Mouse (Mus musculus): Measurements from ENCODE around the gene Rinl.

The Rinl gene

GRCm38 (mm10) chr7:28823932-28824331 is 35.2 kb downstream of the Rinl start:
- no peak for DNase-seq (ENCODE audit: low read depth)

DNA sequence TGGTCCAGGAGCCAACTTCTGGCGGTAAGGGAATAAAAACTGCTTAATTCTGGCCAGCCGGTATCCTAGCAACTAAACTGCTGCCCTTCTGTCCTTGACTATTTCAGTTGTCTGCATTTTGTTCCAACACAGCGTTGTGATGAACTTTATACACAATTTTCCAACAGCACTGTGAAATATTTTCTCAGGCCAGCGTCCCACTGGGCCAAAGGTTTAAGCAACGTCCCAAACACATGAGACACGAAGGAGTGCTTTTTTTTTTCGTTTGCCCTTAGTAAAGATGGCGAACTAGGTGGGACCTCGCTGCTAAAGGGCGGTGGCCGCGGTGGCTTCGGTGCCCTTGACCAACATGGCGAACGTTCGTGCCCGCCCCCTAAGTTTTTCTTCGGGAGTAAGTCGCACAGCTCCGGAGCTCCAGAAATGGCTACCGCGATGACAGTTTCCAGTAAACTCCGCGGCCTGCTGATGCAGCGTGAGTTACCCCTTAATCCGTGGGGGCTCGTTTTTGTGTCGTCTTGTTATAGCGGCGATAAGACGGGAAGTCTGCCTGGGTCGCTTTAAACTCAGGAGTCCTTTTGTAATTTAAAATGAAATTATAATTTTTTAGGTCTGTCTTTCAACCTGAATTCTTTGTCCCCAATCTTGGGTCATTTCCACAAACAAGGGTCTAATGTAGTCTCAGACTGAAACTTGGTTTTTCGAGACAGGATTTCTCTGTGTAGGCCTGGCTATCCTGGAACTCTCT is 36.3 kb downstream of the Rinl start, which contains the start of gene Ech1:
TSS of gene Ech1 (plus strand) at position 277 of the 745 bp plus-strand sequence.
- peak; percentile 86 for DNase-seq (ENCODE audit: low read depth)

DNA sequence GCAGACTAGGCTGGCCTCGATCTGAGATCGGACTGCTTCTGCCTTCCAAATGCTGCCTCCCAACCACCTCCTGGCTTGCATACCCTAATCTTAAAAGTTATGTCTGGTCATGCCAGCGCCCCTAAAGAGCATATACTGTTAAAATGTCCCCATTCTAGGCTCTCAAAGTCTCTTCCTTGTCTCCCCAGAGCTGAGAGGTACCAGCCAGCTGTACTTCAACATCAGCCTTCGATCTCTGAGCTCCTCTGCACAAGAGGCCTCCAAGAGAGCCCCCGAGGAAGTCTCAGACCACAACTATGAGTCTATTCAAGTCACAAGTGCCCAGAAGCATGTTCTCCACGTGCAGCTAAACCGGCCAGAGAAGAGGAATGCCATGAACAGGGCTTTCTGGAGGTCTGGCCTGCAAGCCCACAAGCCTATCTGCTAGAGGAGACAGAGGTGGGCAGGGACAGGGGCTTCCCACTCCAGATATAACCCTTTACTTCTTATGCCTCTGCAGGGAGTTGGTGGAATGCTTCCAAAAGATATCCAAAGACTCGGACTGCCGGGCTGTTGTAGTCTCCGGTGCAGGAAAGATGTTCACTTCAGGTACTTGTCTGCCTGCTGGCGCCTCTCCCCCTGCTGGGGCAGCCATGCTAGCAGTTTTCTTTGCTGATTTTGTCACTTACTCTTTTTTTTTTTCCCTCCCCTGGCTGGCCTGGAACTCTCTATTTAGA is 37.1 kb downstream of the Rinl start:
- DNase-seq (ENCODE audit: low read depth) = no peak

GRCm38 (mm10) chr7:28826402-28826772 is 37.6 kb downstream of the Rinl start:
- no peak for DNase-seq (ENCODE audit: low read depth)

DNA sequence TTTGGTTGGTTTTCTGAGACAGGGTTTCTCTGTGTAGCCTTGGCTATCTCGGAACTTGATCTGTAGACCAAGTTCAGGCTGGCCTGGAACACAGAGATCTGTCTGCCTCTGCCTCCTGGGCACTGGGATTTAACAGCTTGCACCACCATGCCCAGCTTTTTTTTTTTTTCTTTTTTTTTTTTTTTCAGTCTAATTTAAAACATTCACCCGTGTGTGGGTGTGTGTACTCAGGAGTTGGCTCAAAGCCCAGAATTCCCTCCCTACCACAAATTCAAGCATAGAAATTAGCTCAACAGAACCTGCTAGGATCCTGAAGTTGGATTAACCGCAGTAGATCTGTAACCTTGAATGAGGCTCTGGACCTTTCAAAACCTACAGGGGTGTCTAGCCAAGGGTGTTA is 38.6 kb downstream of the Rinl start:
- no peak for DNase-seq (ENCODE audit: low read depth)

DNA sequence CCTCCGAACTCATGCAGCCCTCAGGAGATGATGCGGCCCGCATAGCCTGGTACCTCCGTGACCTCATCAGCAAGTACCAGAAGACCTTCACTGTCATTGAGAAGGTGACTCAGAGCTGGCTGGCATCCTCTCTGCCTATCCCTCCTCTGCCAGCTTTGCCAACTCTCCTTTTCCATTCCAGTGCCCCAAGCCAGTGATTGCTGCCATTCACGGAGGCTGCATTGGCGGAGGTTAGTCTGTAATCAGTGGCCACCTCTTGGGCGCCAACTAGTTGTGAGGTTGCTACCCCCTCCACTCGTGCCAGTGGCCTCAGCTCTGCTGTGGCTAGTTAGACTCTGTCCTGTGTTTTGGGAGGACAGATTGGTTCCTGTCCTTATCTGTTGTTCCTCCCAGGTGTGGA is 41.1 kb downstream of the Rinl start:
- no peak for DNase-seq (ENCODE audit: low read depth)

DNA sequence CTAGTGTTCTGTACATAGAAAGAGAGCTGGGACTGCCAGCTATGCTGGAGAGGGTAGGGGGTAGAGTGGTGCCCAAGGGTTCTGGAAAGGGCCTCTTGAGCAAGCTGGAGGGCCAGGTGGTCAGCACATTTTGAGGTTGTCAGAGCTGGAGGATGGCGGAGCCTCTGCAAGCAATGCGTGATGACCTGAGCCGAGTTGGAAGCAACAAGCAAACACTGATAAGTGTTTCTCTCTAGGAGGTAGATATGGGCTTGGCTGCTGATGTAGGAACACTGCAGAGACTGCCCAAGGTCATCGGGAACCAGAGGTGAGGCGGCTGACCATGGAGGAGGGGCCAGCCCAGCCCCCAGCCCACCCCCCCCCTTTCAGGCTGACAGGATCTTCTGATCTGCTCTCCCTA is 42.2 kb downstream of the Rinl start:
- no peak for DNase-seq (ENCODE audit: low read depth)

- DNase-seq (ENCODE audit: low read depth) = no peak
These were observed 42.8 kb downstream of the Rinl start for GRCm38 (mm10) chr7:28831411-28832125.

GRCm38 (mm10) chr7:28832137-28832536 is 43.4 kb downstream of the Rinl start:
- no peak for DNase-seq (ENCODE audit: low read depth)

DNA sequence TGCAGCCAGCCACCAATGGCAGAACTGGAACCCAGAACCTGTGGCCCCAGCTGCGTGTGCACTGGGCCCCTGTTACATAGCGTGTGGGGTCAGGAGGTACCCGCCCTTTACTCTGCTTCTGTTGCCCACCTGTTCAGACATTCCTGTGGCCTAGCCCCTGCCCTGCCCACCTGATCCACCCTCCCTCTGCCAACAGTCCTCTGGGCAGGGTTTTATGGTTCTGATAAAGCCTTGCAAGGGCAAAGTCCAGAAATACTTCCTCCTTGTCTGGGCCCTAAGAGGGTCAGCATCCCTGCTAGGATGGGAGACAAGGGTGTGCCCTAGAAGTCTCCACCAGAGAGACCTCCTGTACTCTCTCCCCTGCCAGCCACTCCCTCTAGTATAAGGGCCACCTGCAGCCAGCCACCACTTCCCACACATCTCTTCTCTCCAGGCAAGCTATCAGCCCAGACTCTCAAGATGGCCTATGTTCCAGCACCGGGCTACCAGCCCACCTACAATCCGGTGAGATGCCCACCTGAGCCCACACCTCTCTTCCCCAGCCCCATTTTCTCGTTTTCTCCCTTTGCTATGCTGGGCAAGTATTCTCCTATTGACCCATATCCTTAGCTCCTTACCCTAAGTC is 45.1 kb downstream of the Rinl start, which contains the start of gene Lgals4:
TSS of gene Lgals4 (plus strand) at position 132 of the 625 bp plus-strand sequence.
- DNase-seq (ENCODE audit: low read depth) = no peak

DNA sequence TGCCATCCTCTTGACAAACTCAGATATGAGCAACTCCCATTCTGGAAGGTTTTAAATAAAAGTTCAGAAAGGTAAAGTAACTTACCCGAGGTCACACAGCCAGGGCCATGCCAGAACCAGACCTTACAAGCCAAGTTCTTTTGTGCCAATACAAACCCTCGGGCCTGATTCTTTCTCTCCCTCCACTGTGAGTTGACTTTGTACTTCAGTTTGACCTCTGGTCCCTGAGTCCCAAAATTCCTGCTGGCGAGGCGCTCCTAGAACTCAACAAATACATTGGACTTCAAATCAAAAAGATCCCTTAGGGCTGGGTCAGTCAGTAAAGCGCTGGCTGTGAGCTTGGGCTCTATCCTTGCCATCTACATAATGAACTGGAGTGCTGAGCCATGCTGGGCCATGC is 48.2 kb downstream of the Rinl start:
- DNase-seq (ENCODE audit: low read depth) = no peak

DNA sequence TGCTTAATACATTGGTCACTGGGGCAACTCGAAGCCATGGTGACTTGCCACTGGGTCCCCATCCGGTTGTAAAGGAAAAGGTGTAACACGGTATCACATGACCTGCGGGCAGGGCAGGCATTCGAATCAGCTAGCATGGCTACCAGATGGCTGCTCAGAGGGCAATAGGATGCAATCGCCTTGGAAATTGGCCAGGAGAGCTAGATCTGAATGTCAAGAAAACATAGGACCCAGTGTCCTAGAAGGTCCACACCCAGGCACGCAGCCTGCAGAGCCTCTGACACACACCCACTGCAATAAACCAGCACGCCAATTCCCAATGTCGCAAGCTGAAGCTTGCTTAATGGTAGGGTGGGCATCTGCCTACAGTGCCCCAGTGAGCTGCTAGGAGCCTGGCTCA is 49.6 kb downstream of the Rinl start:
- no peak for DNase-seq (ENCODE audit: low read depth)

DNA sequence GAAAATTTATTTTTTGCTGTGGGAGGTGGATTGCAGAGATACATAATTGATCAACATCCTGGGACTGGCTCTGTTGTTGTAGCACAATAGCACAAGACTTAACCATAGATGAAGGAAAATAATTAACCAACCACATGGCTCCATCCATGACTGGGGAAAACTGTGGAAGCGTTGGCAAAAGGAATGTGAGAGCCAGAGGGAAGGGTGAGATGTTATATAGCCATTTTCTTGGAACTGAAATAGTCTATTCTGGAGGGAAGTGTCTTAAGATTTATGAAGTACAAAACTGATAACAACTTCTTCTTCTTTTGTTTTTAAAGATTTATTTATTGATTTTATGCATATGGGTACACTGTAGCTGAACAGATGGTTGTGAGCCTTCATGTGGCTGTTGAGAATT is 58.5 kb downstream of the Rinl start:
- no peak for DNase-seq (ENCODE audit: low read depth)

All from c-Kit-positive CD71-negative TER-119-negative erythroid progenitor cells, embryonic 14.5 days (primary cell).